In the genomic region with DNA sequence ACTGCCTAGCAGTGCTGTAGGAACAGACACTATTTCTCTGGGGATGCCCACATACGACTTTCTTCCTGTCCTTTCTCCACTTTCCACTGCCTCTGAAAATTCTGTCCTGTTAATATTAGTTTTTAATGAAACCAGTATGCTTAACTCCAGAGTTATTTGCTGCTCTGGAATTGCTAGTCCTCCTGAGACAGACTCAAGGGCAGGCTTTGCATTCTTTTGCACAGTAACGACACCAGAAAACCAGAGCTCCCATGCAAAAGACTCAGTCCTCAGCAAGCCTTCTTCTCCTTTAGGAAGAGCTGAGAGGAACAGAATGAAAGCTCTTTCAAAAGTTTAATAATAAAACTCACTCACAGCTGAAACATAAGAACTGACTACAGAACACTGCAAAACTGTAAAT, we compare ENCODE assay signal across 25 mouse cellular contexts.
"Had no signal": no experiment of that assay in that cellular context is flagged by ENCODE, and none has a peak within 500 bp of the region (broad histone marks: within the 10 kb centered on the region; RNA-seq: fewer than 3 reads in every experiment).

No protein-coding gene starts in this region.

- H3K4me3 ChIP-seq: heart, adult 2 months; heart, embryonic 13.5 days; heart, embryonic 15.5 days; hindbrain, embryonic 13.5 days; hindbrain, embryonic 15.5 days; kidney, embryonic 15.5 days; left cerebral cortex, adult 2 months; liver, embryonic 12.5 days had no signal

- H3K4me1 ChIP-seq: heart, embryonic 13.5 days; heart, embryonic 15.5 days; hindbrain, embryonic 13.5 days; hindbrain, embryonic 15.5 days; kidney, embryonic 15.5 days; liver, embryonic 12.5 days had no signal

- H3K27me3 ChIP-seq: heart, embryonic 13.5 days; heart, embryonic 15.5 days; hindbrain, embryonic 13.5 days; hindbrain, embryonic 15.5 days; kidney, embryonic 15.5 days; liver, embryonic 12.5 days had no signal

- H3K9me3 ChIP-seq: heart, embryonic 13.5 days; heart, embryonic 15.5 days; hindbrain, embryonic 13.5 days; hindbrain, embryonic 15.5 days; kidney, embryonic 15.5 days; liver, embryonic 12.5 days had no signal

- DNase-seq: gastrocnemius, postnatal 14 days; gastrocnemius, postnatal 36 days; heart, adult 11 months; heart, adult 2 months; heart, postnatal 14 days; heart, postnatal 36 days; kidney, adult 11 months; kidney, adult 2 months; kidney, adult 9 months; kidney, postnatal 14 days; kidney, postnatal 36 days; layer of hippocampus, adult 9-11 months; layer of hippocampus, postnatal 36 days had no signal

- H3K9ac ChIP-seq: heart, embryonic 13.5 days; heart, embryonic 15.5 days; hindbrain, embryonic 13.5 days; hindbrain, embryonic 15.5 days; kidney, embryonic 15.5 days; liver, embryonic 12.5 days; liver, embryonic 14.5 days had no signal

- H3K36me3 ChIP-seq: heart, embryonic 13.5 days; heart, embryonic 15.5 days; hindbrain, embryonic 13.5 days; hindbrain, embryonic 15.5 days; kidney, embryonic 15.5 days; liver, embryonic 12.5 days had no signal

- ATAC-seq: hindbrain, postnatal 0 days; intestine, embryonic 16.5 days; liver, embryonic 12.5 days had no signal

- H3K27ac ChIP-seq: heart, adult 2 months; heart, embryonic 13.5 days; heart, embryonic 15.5 days; hindbrain, embryonic 13.5 days; hindbrain, embryonic 15.5 days; hindbrain, postnatal 0 days; kidney, embryonic 15.5 days; kidney, postnatal 0 days; left cerebral cortex, adult 2 months; liver, embryonic 12.5 days; liver, embryonic 14.5 days had no signal

- H3K4me2 ChIP-seq: heart, embryonic 11.5 days; heart, embryonic 13.5 days; heart, embryonic 15.5 days; hindbrain, embryonic 13.5 days; hindbrain, embryonic 15.5 days; kidney, embryonic 15.5 days; liver, embryonic 12.5 days had no signal
